Mouse (Mus musculus) stomach, postnatal 0 days (tissue): ENCODE results near the gene Pakap. TPM values are rescaled to one million over a fixed set of nuclear protein-coding genes. Genes with fewer than 3 reads are reported as not detected.

Source experiments
- ATAC-seq: fragments of 200-750 bp; cut with Nextera tagmentation; 2 replicates; pipeline ENCODE4 v1.8.0; 2017; ENCODE audit not compliant: low FRiP score, low TSS enrichment
- DNase-seq: peaks from one replicate; pipeline ENCODE4 v3.0.0-alpha.2; 2016; ENCODE audit warnings: low spot score
- H3K27ac ChIP-seq: fragments of 300-500 bp; sonication (generic); replicated peaks from 2 replicates; pipeline ENCODE4 v1.5.1; 2014; ENCODE audit warnings: mild to moderate bottlenecking, control low read depth
- H3K27me3 ChIP-seq: fragments of 300-500 bp; sonication (generic); 2 replicates; pipeline ENCODE4 v1.6.1; 2014; ENCODE audit warnings: low read length; ENCODE audit not compliant: control insufficient read depth, insufficient read depth
- H3K36me3 ChIP-seq: fragments of 300-500 bp; sonication (generic); 2 replicates; pipeline ENCODE4 v1.6.1; 2014; ENCODE audit warnings: low read length, mixed read lengths; ENCODE audit not compliant: control insufficient read depth, insufficient read depth
- H3K4me1 ChIP-seq: fragments of 300-500 bp; sonication (generic); replicated peaks from 2 replicates; pipeline ENCODE4 v1.6.1; 2014; ENCODE audit warnings: antibody characterized with exemption; ENCODE audit not compliant: control insufficient read depth, insufficient read depth
- H3K4me2 ChIP-seq: fragments of 300-500 bp; sonication (generic); replicated peaks from 2 replicates; pipeline ENCODE4 v1.6.1; 2014; ENCODE audit warnings: low read depth, mild to moderate bottlenecking, control low read depth, moderate library complexity
- H3K4me3 ChIP-seq: fragments of 300-500 bp; sonication (generic); 2 replicates; pipeline ENCODE4 v1.5.1; 2014; ENCODE audit warnings: low read depth, low read length, control low read depth
- H3K9ac ChIP-seq: fragments of 300-500 bp; sonication (generic); 2 replicates; pipeline ENCODE4 v1.6.1; 2014; ENCODE audit warnings: mild to moderate bottlenecking, low read length, control low read depth, mixed read lengths
- H3K9me3 ChIP-seq: fragments of 300-500 bp; sonication (generic); 2 replicates; pipeline ENCODE4 v1.6.1; 2016; ENCODE audit warnings: low read length; ENCODE audit not compliant: control insufficient read depth
- CTCF ChIP-seq: IDR thresholded peaks from 2 replicates; pipeline ENCODE4 v1.5.1; 2016; ENCODE audit warnings: antibody characterized with exemption, low read depth, mild to moderate bottlenecking, moderate library complexity
- EP300 ChIP-seq: optimal IDR thresholded peaks from 2 replicates; pipeline ENCODE3; 2016; ENCODE audit warnings: antibody characterized with exemption
- WGBS: fragments of 180-500 bp; shearing (Covaris S2); extraction: QIAGEN DNeasy Blood & Tissue Kit; methylation state at CpG from one replicate; pipeline ENCODE4 v1.1.7; 2014; 5-methylcytosine and 5-hydroxymethylcytosine counted together
- polyA plus RNA-seq: library from polyadenylated mRNA; unstranded; fragments of >200 nt; fragmentation: Nextera tagmentation; extraction: Ambion mirVana; gene quantifications from 2 replicates; pipeline ENCODE4 v1.2.1, GENCODE M21; 2015

Pakap gene
- polyA plus RNA-seq, 1 experiment from 2014 or later = 12.2 TPM

DNA sequence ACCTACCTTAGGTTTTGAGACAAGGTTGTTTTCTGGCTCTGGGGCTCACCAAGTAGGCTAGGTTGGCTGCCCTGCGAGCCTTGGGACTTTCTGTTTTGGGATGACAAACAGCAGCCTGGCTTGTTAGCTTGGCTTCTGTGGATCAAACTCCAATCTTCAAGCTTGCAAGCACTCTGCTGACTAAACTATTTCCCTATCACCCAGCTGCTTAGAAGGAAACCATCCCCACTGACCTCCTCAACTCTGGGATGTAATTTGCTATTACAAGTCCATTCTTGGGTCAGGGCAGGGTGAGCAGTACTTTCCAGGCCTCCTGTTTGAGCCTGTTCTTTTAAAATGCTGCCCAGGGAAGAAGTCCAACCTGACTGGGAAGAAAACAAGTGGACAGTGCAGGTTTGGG lies 196.9 kb downstream of the Pakap start:
- Histone ChIP-seq H3K9me3 (no peaks in the 10 kb centered on the region), H3K4me1 (0 out of 2 replicates have a peak, but pooled peaks cover 2% of the 10 kb centered on the region), H3K36me3 (no peaks in the 10 kb centered on the region), H3K27ac (0 out of 2 replicates have a peak overlapping the region, but pooled peaks have one; percentile 14), H3K9ac (no peak overlapping the region), H3K4me2 (no peak overlapping the region), H3K4me3 (no peak overlapping the region), H3K27me3 (no peaks in the 10 kb centered on the region)
- DNase-seq = no peak
- WGBS = 65% methylated on average over 1 of the region's 1 CpGs
- no peak for ATAC-seq
- no peak for TF ChIP-seq EP300
- no peak for TF ChIP-seq CTCF

DNA sequence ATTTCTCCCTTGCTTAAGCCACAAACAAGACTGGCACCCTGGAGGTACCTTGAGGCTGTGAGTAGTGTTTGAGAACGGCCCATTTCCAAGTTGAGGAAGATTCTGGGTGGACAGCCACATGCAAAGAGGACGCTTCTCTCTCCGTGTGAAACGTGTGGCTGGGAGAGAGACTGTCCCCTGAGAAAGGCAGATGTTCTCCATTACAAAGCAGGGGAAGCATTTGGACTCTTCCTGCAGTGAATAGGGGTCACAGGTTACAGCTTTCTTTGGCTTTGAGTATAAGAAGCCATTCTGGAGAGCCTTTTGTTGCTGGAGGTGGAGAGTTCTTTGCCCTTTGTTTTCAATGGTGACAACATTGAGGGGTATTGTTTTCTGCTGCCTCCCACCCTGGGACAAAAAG lies 197.8 kb downstream of the Pakap start:
- H3K4me3 ChIP-seq = no peak overlapping the region
- 0 out of 2 replicates have a peak, but pooled peaks cover 2% of the 10 kb centered on the region for H3K4me1 ChIP-seq
- H3K27ac ChIP-seq = no peak overlapping the region
- TF ChIP-seq CTCF = no peak
- TF ChIP-seq EP300 = no peak
- WGBS = 50% methylated on average over 4 of the region's 4 CpGs
- H3K4me2 ChIP-seq = no peak overlapping the region
- ATAC-seq (no peak), DNase-seq (no peak)
- no peaks in the 10 kb centered on the region for H3K9me3 ChIP-seq
- H3K9ac ChIP-seq = no peak overlapping the region
- H3K36me3 ChIP-seq = no peaks in the 10 kb centered on the region
- H3K27me3 ChIP-seq = no peaks in the 10 kb centered on the region

- Histone ChIP-seq H3K4me1 (0 out of 2 replicates have a peak, but pooled peaks cover 2% of the 10 kb centered on the region), H3K27ac (no peak overlapping the region), H3K36me3 (no peaks in the 10 kb centered on the region), H3K9ac (no peak overlapping the region), H3K27me3 (no peaks in the 10 kb centered on the region), H3K4me2 (no peak overlapping the region), H3K9me3 (no peaks in the 10 kb centered on the region), H3K4me3 (no peak overlapping the region)
- ATAC-seq (no peak), DNase-seq (no peak)
- TF ChIP-seq CTCF (no peak), EP300 (no peak)
- 51% methylated on average over 3 of the region's 3 CpGs for WGBS
Observed at GRCm38 (mm10) chr4:57769007-57769406, 201.0 kb downstream of the Pakap start.

- 0 out of 2 replicates have a peak, but pooled peaks cover 2% of the 10 kb centered on the region for H3K4me1 ChIP-seq
- H3K27me3 ChIP-seq = no peaks in the 10 kb centered on the region
- H3K27ac ChIP-seq = no peak overlapping the region
- TF ChIP-seq CTCF (no peak), EP300 (no peak)
- WGBS = 78% methylated on average over 4 of the region's 4 CpGs
- no peak overlapping the region for H3K9ac ChIP-seq
- no peaks in the 10 kb centered on the region for H3K9me3 ChIP-seq
- no peak overlapping the region for H3K4me2 ChIP-seq
- H3K36me3 ChIP-seq = no peaks in the 10 kb centered on the region
- no peak overlapping the region for H3K4me3 ChIP-seq
- no peak for ATAC-seq
- DNase-seq = no peak
Observed at GRCm38 (mm10) chr4:57770185-57770823, 202.3 kb downstream of the Pakap start.

GRCm38 (mm10) chr4:57771558-57772219 lies 203.7 kb downstream of the Pakap start:
- no peaks in the 10 kb centered on the region for H3K27me3 ChIP-seq
- H3K4me3 ChIP-seq = no peak overlapping the region
- no peaks in the 10 kb centered on the region for H3K36me3 ChIP-seq
- H3K4me1 ChIP-seq = 0 out of 2 replicates have a peak, but pooled peaks cover 2% of the 10 kb centered on the region
- ATAC-seq (no peak), DNase-seq (no peak)
- no peaks in the 10 kb centered on the region for H3K9me3 ChIP-seq
- TF ChIP-seq EP300 (no peak), CTCF (no peak)
- no peak overlapping the region for H3K9ac ChIP-seq
- no peak overlapping the region for H3K27ac ChIP-seq
- 90% methylated on average over 2 of the region's 2 CpGs for WGBS
- H3K4me2 ChIP-seq = no peak overlapping the region
